Mouse (Mus musculus) brain, embryonic 14.5 days (tissue): ENCODE measurements around the gene Smpd4.

Source experiments
- CTCF ChIP-seq: fragments of 200-500 bp; IDR thresholded peaks from 2 replicates; pipeline ENCODE4 v1.5.1; 2012; ENCODE audit warnings: inconsistent platforms, mild to moderate bottlenecking, moderate library complexity, borderline replicate concordance; ENCODE audit not compliant: insufficient read depth, insufficient read length; ENCODE audit errors: extremely low read depth
- POLR2A ChIP-seq: fragments of 200-500 bp; IDR thresholded peaks from 2 replicates; pipeline ENCODE4 v1.6.1; 2012; ENCODE audit warnings: mild to moderate bottlenecking, inconsistent platforms, borderline replicate concordance; ENCODE audit not compliant: poor library complexity, insufficient read depth, insufficient read length, severe bottlenecking; ENCODE audit errors: extremely low read depth

DNA sequence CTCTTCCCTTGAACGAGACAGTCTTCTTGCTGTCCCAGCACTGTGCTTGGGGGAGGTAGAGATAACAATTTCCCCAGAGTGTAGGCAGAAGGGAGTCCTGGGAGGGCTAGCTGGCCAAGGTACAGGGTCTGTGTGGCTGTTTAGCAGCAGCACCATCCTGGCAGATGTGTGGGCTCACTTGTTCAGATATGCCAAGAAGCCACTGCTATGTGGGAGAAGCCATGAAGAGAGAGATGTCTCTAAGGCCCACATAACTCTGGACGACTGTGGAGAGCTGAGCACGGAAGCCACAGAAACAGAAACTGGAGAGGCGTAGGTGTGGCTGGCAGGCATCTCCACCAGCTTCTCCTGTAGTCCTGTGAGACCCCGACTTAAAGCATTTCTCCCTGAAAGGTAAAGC lies 13.5 kb upstream of the Smpd4 start:
- TF ChIP-seq CTCF = no peak
- TF ChIP-seq POLR2A = no peak
